Mouse (Mus musculus) erythroblast, embryonic 14.5 days (primary cell): ENCODE data around the gene Pip4k2a.

Source experiments
- GATA1 ChIP-seq: IDR thresholded peaks from 2 replicates; pipeline ENCODE4 v1.6.1; 2012; ENCODE audit warnings: low read length, inconsistent platforms, mixed read lengths
- TAL1 ChIP-seq: IDR thresholded peaks from 3 replicates; pipeline ENCODE4 v1.6.1; 2012; ENCODE audit warnings: low read length, inconsistent platforms, mixed read lengths

- no peak for TF ChIP-seq TAL1
- TF ChIP-seq GATA1, result no peak
These were observed 101.9 kb downstream of the Pip4k2a start for GRCm38 (mm10) chr2:18896015-18896414.
